Mouse (Mus musculus): Measurements from ENCODE around the gene Sugct.

DNA sequence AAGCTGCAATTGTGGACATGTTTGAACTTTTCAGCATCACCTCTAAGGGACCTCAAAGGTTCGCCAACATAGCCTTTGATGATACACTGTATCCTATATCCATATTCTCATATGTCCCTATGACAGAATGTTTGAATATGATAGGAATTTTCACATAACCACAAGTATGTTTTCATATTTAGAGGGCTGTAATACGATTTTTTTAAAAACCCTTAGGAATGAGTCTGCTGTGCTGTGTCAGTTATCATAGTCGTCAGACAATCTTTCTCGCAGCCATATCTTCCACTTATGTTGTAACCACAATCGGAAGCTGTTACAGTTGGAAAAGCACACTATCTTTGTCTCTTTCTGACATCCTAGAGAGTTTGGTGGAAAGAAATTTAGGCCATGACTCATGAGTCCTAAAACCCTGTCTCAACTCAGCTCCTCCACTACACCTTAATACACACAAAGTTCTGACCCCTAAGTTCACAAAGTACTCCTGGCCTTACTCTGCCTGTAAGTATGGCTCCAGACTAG is 201.2 kb downstream of the Sugct start:
- TF ChIP-seq CTCF (IDR thresholded peaks at IDR 0.05; ENCODE audit: borderline replicate concordance, insufficient read depth, low read depth, low read length) = no peak
- no peak for TF ChIP-seq POLR2A (IDR thresholded peaks at IDR 0.05; ENCODE audit: borderline replicate concordance, insufficient read depth, low read length)
